Mouse (Mus musculus): ENCODE data around the gene Gucd1. TPM values are rescaled to one million over a fixed set of nuclear protein-coding genes. Genes with fewer than 3 reads are reported as not detected.
"Not testable (repeated sequence)": the region's sequence is repeated elsewhere in the genome, so short reads cannot be mapped to it uniquely, and the experiment has no call there.

Gucd1 gene
- polyA plus RNA-seq, 1 experiment from 2014 or later = 19.7 TPM

DNA sequence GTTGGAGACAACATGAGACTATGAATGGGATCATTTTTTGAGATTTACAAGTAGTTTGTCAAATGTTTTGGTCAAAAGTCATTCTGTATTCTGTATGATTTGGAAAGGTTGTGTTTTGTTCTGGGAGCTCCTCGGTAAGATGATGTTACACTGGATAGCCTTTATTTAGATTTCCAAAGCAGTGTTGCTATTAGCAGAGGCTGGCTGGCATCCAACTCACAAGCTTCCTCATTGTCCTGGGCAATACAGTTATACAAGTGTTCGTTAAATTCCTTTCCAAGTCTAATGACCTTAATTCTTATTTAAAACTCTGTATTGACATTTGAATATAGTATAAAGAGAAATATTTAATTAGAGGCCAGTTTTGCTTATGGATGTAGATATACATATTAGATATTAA lies 172.5 kb downstream of the Gucd1 start:
- no peak overlapping the region for H3K27ac ChIP-seq (ENCODE audit: low read length)
- H3K36me3 ChIP-seq (ENCODE audit: control insufficient read depth, insufficient read depth, low read length) = no peaks in the 10 kb centered on the region
- H3K9me3 ChIP-seq (replicated peaks; ENCODE audit: control insufficient read depth, low read length, poor library complexity, severe bottlenecking) = 0 out of 2 replicates have a peak, but pooled peaks cover 4% of the 10 kb centered on the region
- WGBS = 63% methylated on average over 2 of the region's 2 CpGs
- ATAC-seq = no peak
- H3K4me1 ChIP-seq (ENCODE audit: control insufficient read depth, insufficient read depth, low read length) = no peaks in the 10 kb centered on the region
- H3K4me2 ChIP-seq (ENCODE audit: low read length) = no peak overlapping the region
- no peak overlapping the region for H3K4me3 ChIP-seq (ENCODE audit: low read depth, low read length)
- no peak overlapping the region for H3K9ac ChIP-seq (ENCODE audit: low read depth, low read length)
- H3K27me3 ChIP-seq (ENCODE audit: control insufficient read depth, insufficient read depth, low read depth, low read length) = no peaks in the 10 kb centered on the region

GRCm38 (mm10) chr10:75344563-75344962 lies 173.2 kb downstream of the Gucd1 start:
- H3K9me3 ChIP-seq (replicated peaks; ENCODE audit: control insufficient read depth, low read length, poor library complexity, severe bottlenecking) = not testable (repeated sequence)
- 55% methylated on average over 1 of the region's 1 CpGs for WGBS

DNA sequence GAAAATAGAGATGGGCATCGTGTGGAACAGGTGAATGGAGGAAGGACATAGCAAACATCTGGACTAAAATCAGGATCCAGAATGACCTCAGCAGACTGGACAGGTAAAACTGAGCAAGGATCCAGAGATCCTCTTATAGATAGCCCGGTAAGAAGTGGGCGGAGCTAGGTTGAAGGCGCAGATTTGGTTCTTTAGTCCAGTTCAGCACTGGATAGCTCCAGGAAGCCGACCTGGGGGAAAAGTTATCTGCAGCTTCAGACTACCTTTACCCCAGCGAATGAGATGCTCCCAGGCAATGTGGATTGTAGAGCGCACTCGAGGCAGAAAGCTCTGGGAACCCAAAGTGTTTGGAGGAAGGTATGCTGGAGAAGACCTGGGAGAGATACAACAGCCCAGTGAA lies 175.8 kb downstream of the Gucd1 start:
- Histone ChIP-seq H3K4me1 (ENCODE audit: control insufficient read depth, insufficient read depth, low read length) (no peaks in the 10 kb centered on the region), H3K9me3 (replicated peaks; ENCODE audit: control insufficient read depth, low read length, poor library complexity, severe bottlenecking) (0 out of 2 replicates have a peak, but pooled peaks cover 4% of the 10 kb centered on the region), H3K4me3 (ENCODE audit: low read depth, low read length) (no peak overlapping the region), H3K9ac (ENCODE audit: low read depth, low read length) (no peak overlapping the region), H3K27ac (ENCODE audit: low read length) (no peak overlapping the region), H3K4me2 (ENCODE audit: low read length) (no peak overlapping the region), H3K36me3 (ENCODE audit: control insufficient read depth, insufficient read depth, low read length) (no peaks in the 10 kb centered on the region), H3K27me3 (ENCODE audit: control insufficient read depth, insufficient read depth, low read depth, low read length) (no peaks in the 10 kb centered on the region)
- ATAC-seq = no peak
- WGBS = 42% methylated on average over 8 of the region's 8 CpGs

More at GRCm38 (mm10) chr10:75344563-75344962, 173.2 kb downstream of the Gucd1 start:
- H3K4me3 ChIP-seq (ENCODE audit: low read depth, low read length); H3K9ac ChIP-seq (ENCODE audit: low read depth, low read length); H3K27ac ChIP-seq (ENCODE audit: low read length); H3K4me1 ChIP-seq (ENCODE audit: control insufficient read depth, insufficient read depth, low read length); H3K27me3 ChIP-seq (ENCODE audit: control insufficient read depth, insufficient read depth, low read depth, low read length); H3K4me2 ChIP-seq (ENCODE audit: low read length); ATAC-seq; H3K36me3 ChIP-seq (ENCODE audit: control insufficient read depth, insufficient read depth, low read length): not testable (repeated sequence)

GRCm38 (mm10) chr10:75339377-75339776 lies 178.4 kb downstream of the Gucd1 start:
- H3K36me3 ChIP-seq (ENCODE audit: control insufficient read depth, insufficient read depth, low read length) = no peaks in the 10 kb centered on the region
- no peak overlapping the region for H3K27ac ChIP-seq (ENCODE audit: low read length)
- no peak overlapping the region for H3K9ac ChIP-seq (ENCODE audit: low read depth, low read length)
- H3K4me3 ChIP-seq (ENCODE audit: low read depth, low read length) = no peak overlapping the region
- H3K4me2 ChIP-seq (ENCODE audit: low read length) = no peak overlapping the region
- no peaks in the 10 kb centered on the region for H3K4me1 ChIP-seq (ENCODE audit: control insufficient read depth, insufficient read depth, low read length)
- H3K9me3 ChIP-seq (replicated peaks; ENCODE audit: control insufficient read depth, low read length, poor library complexity, severe bottlenecking) = no peaks in the 10 kb centered on the region
- no peak for ATAC-seq
- 89% methylated on average over 7 of the region's 7 CpGs for WGBS
- H3K27me3 ChIP-seq (ENCODE audit: control insufficient read depth, insufficient read depth, low read depth, low read length) = no peaks in the 10 kb centered on the region

DNA sequence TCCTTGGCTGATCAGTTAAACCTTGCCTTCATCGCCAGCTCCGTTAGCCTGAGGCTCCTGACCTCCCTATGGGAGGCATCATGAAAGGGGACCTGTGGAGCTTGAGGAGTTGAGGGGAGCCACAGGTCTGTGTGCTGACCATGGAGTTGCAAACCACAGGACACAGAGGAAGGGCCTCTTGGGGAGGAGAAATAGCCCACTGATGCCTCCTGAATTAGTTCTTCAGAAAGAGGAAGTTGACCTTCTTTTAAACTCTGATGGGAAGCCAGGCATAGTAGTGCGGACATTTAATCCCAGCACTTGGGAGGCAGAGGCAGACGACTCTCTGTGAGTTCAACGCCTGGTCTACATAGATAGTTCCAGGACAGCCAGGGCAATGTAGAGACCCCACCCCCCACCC lies 178.9 kb downstream of the Gucd1 start:
- no peak for ATAC-seq
- WGBS = 88% methylated on average over 5 of the region's 5 CpGs
- H3K36me3 ChIP-seq (ENCODE audit: control insufficient read depth, insufficient read depth, low read length) = no peaks in the 10 kb centered on the region
- no peak overlapping the region for H3K4me3 ChIP-seq (ENCODE audit: low read depth, low read length)
- H3K9me3 ChIP-seq (replicated peaks; ENCODE audit: control insufficient read depth, low read length, poor library complexity, severe bottlenecking) = no peaks in the 10 kb centered on the region
- H3K4me1 ChIP-seq (ENCODE audit: control insufficient read depth, insufficient read depth, low read length) = no peaks in the 10 kb centered on the region
- H3K27ac ChIP-seq (ENCODE audit: low read length) = no peak overlapping the region
- no peaks in the 10 kb centered on the region for H3K27me3 ChIP-seq (ENCODE audit: control insufficient read depth, insufficient read depth, low read depth, low read length)
- H3K9ac ChIP-seq (ENCODE audit: low read depth, low read length) = no peak overlapping the region
- H3K4me2 ChIP-seq (ENCODE audit: low read length) = no peak overlapping the region

DNA sequence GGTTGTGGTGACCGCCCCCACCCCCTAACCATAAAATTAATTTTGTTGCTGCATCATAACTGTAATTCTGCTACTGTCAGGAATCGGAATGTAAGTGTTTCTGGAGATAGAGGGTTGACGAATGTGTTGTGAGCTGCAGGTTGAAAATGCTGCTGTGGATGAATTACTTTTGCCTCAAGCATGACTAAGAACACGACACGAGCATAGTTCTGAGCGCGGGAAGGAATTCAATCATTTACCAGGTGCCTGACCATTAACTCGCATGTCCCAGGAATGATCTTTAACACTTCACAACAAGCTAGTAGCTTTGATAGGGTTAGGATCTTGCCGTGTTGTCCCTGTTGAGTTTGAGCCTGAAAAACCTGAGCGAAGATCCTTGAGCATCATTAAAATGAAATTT lies 180.5 kb downstream of the Gucd1 start:
- no peaks in the 10 kb centered on the region for H3K27me3 ChIP-seq (ENCODE audit: control insufficient read depth, insufficient read depth, low read depth, low read length)
- WGBS = 81% methylated on average over 10 of the region's 10 CpGs
- H3K27ac ChIP-seq (ENCODE audit: low read length) = no peak overlapping the region
- no peaks in the 10 kb centered on the region for H3K9me3 ChIP-seq (replicated peaks; ENCODE audit: control insufficient read depth, low read length, poor library complexity, severe bottlenecking)
- H3K9ac ChIP-seq (ENCODE audit: low read depth, low read length) = no peak overlapping the region
- H3K4me2 ChIP-seq (ENCODE audit: low read length) = no peak overlapping the region
- H3K4me1 ChIP-seq (ENCODE audit: control insufficient read depth, insufficient read depth, low read length) = no peaks in the 10 kb centered on the region
- ATAC-seq = no peak
- no peaks in the 10 kb centered on the region for H3K36me3 ChIP-seq (ENCODE audit: control insufficient read depth, insufficient read depth, low read length)
- H3K4me3 ChIP-seq (ENCODE audit: low read depth, low read length) = no peak overlapping the region

DNA sequence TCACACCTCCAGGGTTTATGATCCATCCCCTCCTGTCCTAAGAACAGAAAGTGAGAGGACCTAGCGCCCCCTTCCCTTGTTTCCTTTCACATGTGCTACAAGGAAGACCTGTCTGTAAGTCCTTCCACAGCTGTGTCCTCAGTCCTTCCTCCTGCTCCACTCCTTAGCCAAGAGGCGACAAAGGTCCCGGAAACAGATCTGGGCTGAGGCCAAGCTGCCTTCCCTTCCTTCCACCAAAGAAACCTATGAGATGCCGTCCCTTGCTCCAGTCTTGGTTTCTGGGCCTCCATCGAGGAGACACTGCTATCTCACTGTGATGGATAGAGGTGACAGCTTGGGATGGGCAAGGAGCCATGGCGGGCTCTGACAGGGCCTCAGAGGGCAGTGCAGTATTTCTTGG lies 182.7 kb downstream of the Gucd1 start:
- Histone ChIP-seq H3K27ac (ENCODE audit: low read length) (no peak overlapping the region), H3K36me3 (ENCODE audit: control insufficient read depth, insufficient read depth, low read length) (no peaks in the 10 kb centered on the region), H3K9me3 (replicated peaks; ENCODE audit: control insufficient read depth, low read length, poor library complexity, severe bottlenecking) (no peaks in the 10 kb centered on the region), H3K4me2 (ENCODE audit: low read length) (no peak overlapping the region), H3K4me1 (ENCODE audit: control insufficient read depth, insufficient read depth, low read length) (no peaks in the 10 kb centered on the region), H3K27me3 (ENCODE audit: control insufficient read depth, insufficient read depth, low read depth, low read length) (no peaks in the 10 kb centered on the region), H3K9ac (ENCODE audit: low read depth, low read length) (no peak overlapping the region), H3K4me3 (ENCODE audit: low read depth, low read length) (no peak overlapping the region)
- WGBS = 93% methylated on average over 6 of the region's 6 CpGs
- no peak for ATAC-seq

DNA sequence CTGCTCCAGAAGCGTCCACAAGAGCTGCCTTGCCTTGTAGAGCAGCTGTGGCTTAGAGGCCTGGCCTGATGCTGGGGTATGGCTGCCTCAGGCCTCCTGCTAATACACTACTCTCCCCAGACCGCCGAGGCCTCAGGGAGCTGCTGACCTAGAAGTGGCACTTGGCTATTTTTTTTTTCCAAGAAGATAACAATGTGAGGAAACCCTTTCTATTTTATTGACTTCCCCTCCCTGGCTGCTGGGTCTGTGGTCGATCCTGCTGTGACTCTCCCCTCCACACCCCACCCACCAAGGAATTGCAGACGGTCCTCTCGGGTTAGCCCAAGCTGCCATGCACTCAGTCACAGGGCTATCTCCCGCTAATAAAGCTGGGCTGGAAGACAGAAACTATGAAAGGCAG lies 183.6 kb downstream of the Gucd1 start:
- Histone ChIP-seq H3K4me2 (ENCODE audit: low read length) (no peak overlapping the region), H3K4me1 (ENCODE audit: control insufficient read depth, insufficient read depth, low read length) (no peaks in the 10 kb centered on the region), H3K9me3 (replicated peaks; ENCODE audit: control insufficient read depth, low read length, poor library complexity, severe bottlenecking) (no peaks in the 10 kb centered on the region), H3K4me3 (ENCODE audit: low read depth, low read length) (no peak overlapping the region), H3K27me3 (ENCODE audit: control insufficient read depth, insufficient read depth, low read depth, low read length) (no peaks in the 10 kb centered on the region), H3K27ac (ENCODE audit: low read length) (no peak overlapping the region), H3K9ac (ENCODE audit: low read depth, low read length) (no peak overlapping the region), H3K36me3 (ENCODE audit: control insufficient read depth, insufficient read depth, low read length) (no peaks in the 10 kb centered on the region)
- no peak for ATAC-seq
- 79% methylated on average over 7 of the region's 7 CpGs for WGBS

- Histone ChIP-seq H3K27ac (ENCODE audit: low read length) (no peak overlapping the region), H3K27me3 (ENCODE audit: control insufficient read depth, insufficient read depth, low read depth, low read length) (no peaks in the 10 kb centered on the region), H3K36me3 (ENCODE audit: control insufficient read depth, insufficient read depth, low read length) (no peaks in the 10 kb centered on the region), H3K4me3 (ENCODE audit: low read depth, low read length) (no peak overlapping the region), H3K4me2 (ENCODE audit: low read length) (no peak overlapping the region), H3K9me3 (replicated peaks; ENCODE audit: control insufficient read depth, low read length, poor library complexity, severe bottlenecking) (no peaks in the 10 kb centered on the region), H3K4me1 (ENCODE audit: control insufficient read depth, insufficient read depth, low read length) (no peaks in the 10 kb centered on the region), H3K9ac (ENCODE audit: low read depth, low read length) (no peak overlapping the region)
- ATAC-seq = no peak
- 92% methylated on average over 23 of the region's 23 CpGs for WGBS
These were observed 184.5 kb downstream of the Gucd1 start for GRCm38 (mm10) chr10:75333176-75333776.

Data from midbrain, embryonic 16.5 days (tissue).